Mouse (Mus musculus): Measurements from ENCODE around the gene Eya4. TPM values are rescaled to one million over a fixed set of nuclear protein-coding genes. Genes with fewer than 3 reads are reported as not detected.

Eya4 gene
- polyA plus RNA-seq, 1 experiment from 2014 or later, result 0.75 TPM

DNA sequence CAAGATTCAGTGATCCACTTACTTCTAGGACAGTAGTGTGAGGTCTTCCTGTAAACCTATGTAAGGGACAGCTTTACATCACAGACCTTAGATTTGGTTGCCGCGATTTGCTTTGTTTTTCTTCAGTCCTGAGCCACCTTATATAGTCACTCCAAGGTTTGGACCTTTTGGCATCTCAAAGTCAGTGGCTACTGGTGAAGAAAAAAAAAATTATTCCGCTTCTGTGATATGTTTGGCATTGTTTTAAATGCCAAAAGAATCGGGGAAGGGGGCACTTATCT is 269.1 kb downstream of the Eya4 start:
- Histone ChIP-seq H3K36me3 (no peaks in the 10 kb centered on the region), H3K27me3 (no peaks in the 10 kb centered on the region), H3K27ac (no peak overlapping the region), H3K4me3 (no peak overlapping the region), H3K4me2 (no peak overlapping the region), H3K9me3 (no peaks in the 10 kb centered on the region), H3K9ac (no peak overlapping the region), H3K4me1 (peaks cover 17% of the 10 kb centered on the region)
- no peak for ATAC-seq (ENCODE audit: borderline replicate concordance, extremely low read depth, low FRiP score, low TSS enrichment)
- WGBS, result 26% methylated on average over 4 of the region's 4 CpGs

DNA sequence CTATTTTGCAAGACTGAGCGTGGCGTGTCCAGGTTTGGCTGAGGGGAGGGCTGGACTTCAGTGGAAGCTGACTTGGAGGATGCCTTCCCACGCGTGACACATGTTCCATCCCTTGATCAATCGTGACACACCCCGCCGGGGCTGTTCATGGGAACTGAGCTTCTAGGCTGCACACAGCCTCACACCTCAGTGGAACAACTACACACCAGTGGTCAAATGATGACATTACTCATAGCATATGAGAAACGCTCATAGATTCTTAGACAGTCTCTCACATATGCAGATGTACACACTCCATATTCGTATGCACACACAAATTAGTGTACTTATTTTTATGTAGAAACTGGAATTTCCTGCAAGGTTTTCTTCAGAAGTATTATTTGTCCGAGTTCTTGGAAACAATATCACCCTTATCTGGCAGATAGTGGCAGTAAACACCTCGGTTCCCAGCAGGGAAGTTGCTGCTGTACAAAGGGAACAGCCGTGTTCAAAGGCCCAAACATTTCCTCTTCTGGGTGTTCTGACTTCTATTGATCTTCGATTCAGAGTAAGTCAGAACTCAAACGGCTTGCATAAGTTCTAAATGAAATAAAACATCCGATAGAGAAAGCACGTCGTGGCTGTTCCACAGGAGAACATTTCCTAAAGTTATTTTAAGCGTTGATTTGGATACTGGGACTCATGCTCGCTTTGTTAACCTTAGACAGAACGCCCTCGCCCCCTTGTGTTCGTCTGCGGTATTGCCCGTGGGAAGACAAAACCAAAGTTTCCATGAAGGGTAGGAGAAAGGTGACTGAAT is 269.6 kb downstream of the Eya4 start:
- H3K9ac ChIP-seq, result no peak overlapping the region
- H3K36me3 ChIP-seq, result no peaks in the 10 kb centered on the region
- peaks cover 16% of the 10 kb centered on the region for H3K4me1 ChIP-seq
- peak overlapping the region; percentile 46; the same call in 1 of the 2 replicates for H3K27ac ChIP-seq
- WGBS, result 33% methylated on average over 24 of the region's 24 CpGs
- peak overlapping the region; percentile 17; the same call in 1 of the 2 replicates for H3K4me2 ChIP-seq
- ATAC-seq (ENCODE audit: borderline replicate concordance, extremely low read depth, low FRiP score, low TSS enrichment), result peak; percentile 40; the same call in 1 of the 2 replicates
- H3K27me3 ChIP-seq, result no peaks in the 10 kb centered on the region
- H3K9me3 ChIP-seq, result no peaks in the 10 kb centered on the region
- H3K4me3 ChIP-seq, result no peak overlapping the region

DNA sequence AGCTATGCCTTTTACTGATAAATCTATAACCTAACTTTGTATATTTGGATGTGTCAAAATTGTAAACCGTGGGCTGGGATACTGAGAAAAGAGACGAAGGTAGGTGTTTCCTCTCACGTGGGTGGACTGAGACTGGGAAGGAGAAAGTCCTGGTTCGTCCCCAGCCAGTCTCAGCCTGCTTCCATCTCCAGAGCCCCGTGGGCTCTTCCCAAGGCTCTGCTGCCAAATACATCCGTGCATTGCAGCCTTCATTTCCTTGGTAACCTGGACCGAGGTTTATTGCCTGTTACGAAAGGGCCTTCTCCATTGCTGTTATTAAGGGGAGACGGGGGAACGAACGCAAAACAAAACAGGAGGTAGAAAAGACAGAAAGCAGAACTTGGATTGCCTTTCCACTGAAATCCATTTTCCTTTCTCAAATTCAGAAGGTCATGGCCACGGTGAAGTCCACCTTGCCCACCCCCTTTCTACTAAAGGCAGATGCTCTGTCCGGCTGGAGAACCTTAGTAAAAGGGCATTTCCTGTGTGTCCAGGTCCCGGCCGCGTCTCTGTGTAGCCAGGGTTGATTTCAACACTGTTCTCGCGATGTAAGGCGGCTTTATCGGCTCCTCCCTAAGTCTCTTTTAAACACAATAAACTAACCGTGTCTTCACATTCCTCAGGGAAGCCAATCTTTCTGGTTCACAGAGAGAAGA is 273.7 kb downstream of the Eya4 start:
- H3K9me3 ChIP-seq, result no peaks in the 10 kb centered on the region
- 41% methylated on average over 21 of the region's 21 CpGs for WGBS
- H3K9ac ChIP-seq, result 0 out of 2 replicates have a peak overlapping the region, but pooled peaks have one; percentile 16
- H3K4me1 ChIP-seq, result peaks cover 9% of the 10 kb centered on the region; the same call in 1 of the 2 replicates
- peak overlapping the region; percentile 18 for H3K4me3 ChIP-seq
- H3K36me3 ChIP-seq, result no peaks in the 10 kb centered on the region
- peak overlapping the region; percentile 33 for H3K27ac ChIP-seq
- peak overlapping the region; percentile 46 for H3K4me2 ChIP-seq
- no peaks in the 10 kb centered on the region for H3K27me3 ChIP-seq
- no peak for ATAC-seq (ENCODE audit: borderline replicate concordance, extremely low read depth, low FRiP score, low TSS enrichment)

DNA sequence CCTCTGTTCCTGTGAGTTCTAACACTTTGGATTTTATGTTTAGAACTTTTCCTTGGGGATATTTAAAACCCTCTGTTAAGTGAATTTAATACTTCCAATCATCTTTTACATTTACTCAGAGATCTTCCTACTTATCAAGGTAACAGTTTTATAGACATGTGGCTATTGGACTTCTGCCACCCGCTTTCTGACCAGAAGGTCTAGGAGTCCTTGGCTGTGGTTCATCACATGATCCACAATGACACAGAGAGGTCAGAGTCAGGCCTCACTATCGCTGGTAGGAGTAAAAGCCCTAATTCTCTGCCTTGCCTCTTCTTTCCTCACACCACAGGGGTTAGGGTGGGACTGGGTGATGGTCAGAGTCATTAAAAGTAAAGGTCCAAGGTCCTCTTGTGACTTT is 277.2 kb downstream of the Eya4 start:
- Histone ChIP-seq H3K27ac (no peak overlapping the region), H3K27me3 (no peaks in the 10 kb centered on the region), H3K9ac (no peak overlapping the region), H3K36me3 (no peaks in the 10 kb centered on the region), H3K4me1 (no peaks in the 10 kb centered on the region), H3K4me3 (no peak overlapping the region), H3K4me2 (no peak overlapping the region), H3K9me3 (no peaks in the 10 kb centered on the region)
- ATAC-seq (ENCODE audit: borderline replicate concordance, extremely low read depth, low FRiP score, low TSS enrichment), result no peak
- 67% methylated on average over 2 of the region's 2 CpGs for WGBS

DNA sequence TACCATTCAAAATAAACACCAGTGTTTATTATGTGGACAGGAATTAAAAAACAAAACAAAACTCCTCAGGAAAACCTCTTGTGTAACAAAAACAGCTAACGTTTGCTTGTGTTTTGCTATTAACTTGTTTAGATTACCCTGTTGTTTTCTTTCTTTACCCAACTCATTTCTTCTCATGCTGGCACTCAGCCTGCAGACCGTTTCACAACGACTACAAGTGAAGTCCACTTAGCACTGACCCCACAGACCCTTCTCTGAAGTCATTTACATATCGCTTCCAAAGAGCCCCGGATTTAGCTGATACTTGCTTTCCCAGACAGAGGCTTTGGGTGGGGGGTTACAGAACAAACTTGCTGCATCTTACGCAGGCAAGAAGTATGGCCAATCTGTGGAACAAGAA is 286.9 kb downstream of the Eya4 start:
- Histone ChIP-seq H3K27ac (peak overlapping the region; percentile 80), H3K9me3 (no peaks in the 10 kb centered on the region), H3K9ac (no peak overlapping the region), H3K36me3 (no peaks in the 10 kb centered on the region), H3K27me3 (no peaks in the 10 kb centered on the region), H3K4me3 (no peak overlapping the region), H3K4me2 (no peak overlapping the region), H3K4me1 (peaks cover 25% of the 10 kb centered on the region)
- WGBS, result 28% methylated on average over 6 of the region's 6 CpGs
- peak; percentile 53; the same call in 1 of the 2 replicates for ATAC-seq (ENCODE audit: borderline replicate concordance, extremely low read depth, low FRiP score, low TSS enrichment)

DNA sequence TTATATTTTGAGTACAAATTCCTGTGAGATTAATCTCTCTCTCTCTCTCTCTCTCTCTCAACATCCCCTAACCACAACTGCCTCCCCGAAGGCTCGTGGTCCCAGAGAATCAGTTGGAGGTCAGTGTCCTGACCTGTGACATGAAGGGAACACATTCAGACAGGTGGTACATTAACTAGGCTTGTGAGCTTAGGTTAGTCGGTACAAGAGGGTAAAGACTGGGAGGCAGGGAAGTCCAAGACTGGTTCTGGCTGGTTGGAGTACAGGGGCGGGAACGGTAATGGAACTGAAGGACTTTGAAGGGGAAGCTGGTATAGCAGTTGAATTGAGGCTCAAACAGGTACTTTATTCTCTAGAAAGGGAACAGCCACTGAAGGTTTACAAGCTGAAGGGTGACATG is 287.9 kb downstream of the Eya4 start:
- H3K27me3 ChIP-seq, result no peaks in the 10 kb centered on the region
- no peaks in the 10 kb centered on the region for H3K36me3 ChIP-seq
- ATAC-seq (ENCODE audit: borderline replicate concordance, extremely low read depth, low FRiP score, low TSS enrichment), result no peak
- H3K4me3 ChIP-seq, result no peak overlapping the region
- H3K4me1 ChIP-seq, result peaks cover 25% of the 10 kb centered on the region
- 63% methylated on average over 5 of the region's 5 CpGs for WGBS
- H3K27ac ChIP-seq, result peak overlapping the region; percentile 80
- no peaks in the 10 kb centered on the region for H3K9me3 ChIP-seq
- H3K9ac ChIP-seq, result no peak overlapping the region
- H3K4me2 ChIP-seq, result no peak overlapping the region

DNA sequence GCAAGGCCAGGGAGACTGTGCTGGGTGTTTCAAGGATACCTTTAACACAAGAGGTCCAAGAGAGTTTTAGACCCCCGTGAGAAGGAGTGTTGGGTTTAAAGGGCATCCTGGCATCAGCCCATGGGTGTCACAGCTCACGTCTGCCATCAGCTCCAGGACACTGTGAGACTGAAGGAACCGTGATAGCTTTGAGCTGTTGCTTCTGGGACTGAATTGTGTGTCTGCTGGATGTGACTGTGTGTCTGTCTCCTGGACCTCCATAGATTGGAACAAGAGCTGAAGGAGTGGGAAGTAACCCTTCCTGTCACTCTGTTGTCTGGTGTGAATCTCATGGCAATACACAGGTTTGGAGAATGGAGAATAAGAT is 289.9 kb downstream of the Eya4 start:
- WGBS, result 39% methylated on average over 3 of the region's 3 CpGs
- peaks cover 25% of the 10 kb centered on the region for H3K4me1 ChIP-seq
- H3K9ac ChIP-seq, result no peak overlapping the region
- H3K9me3 ChIP-seq, result no peaks in the 10 kb centered on the region
- H3K4me2 ChIP-seq, result no peak overlapping the region
- H3K27me3 ChIP-seq, result no peaks in the 10 kb centered on the region
- ATAC-seq (ENCODE audit: borderline replicate concordance, extremely low read depth, low FRiP score, low TSS enrichment), result peak; percentile 56; the same call in 1 of the 2 replicates
- no peaks in the 10 kb centered on the region for H3K36me3 ChIP-seq
- peak overlapping the region; percentile 88 for H3K27ac ChIP-seq
- H3K4me3 ChIP-seq, result no peak overlapping the region

DNA sequence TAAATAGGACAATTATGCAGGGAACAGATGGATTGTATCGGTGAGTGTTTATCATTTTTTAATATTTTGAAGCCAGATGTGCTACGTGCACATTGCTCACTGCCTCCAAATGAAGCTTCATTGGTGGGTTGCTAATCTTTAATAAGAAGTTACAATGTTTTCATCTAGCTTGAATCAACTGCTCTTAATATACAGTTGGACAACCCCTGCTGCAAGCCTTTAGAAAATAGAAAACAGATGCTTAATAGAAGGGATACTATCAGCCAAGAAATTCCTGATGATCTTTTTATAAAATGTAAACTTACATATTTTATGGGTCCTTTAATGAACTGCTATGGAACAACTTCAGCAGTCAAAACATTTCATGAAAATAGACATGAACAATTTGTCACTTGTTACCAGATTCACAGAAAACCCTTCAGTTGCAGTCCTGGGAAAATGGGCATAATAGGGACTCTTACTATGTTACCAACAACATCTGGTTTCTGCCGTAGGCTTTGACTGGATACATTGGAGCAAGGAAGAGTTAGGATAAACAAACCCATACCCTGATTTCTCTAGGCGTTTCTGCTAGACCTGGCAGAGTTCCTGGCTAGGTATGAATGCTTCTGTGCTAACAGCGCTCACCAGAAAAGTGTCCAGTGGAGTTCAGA is 290.4 kb downstream of the Eya4 start:
- WGBS, result 35% methylated on average over 5 of the region's 5 CpGs
- Histone ChIP-seq H3K4me3 (no peak overlapping the region), H3K27me3 (no peaks in the 10 kb centered on the region), H3K4me1 (peaks cover 25% of the 10 kb centered on the region), H3K4me2 (no peak overlapping the region), H3K9ac (no peak overlapping the region), H3K36me3 (no peaks in the 10 kb centered on the region), H3K27ac (peak overlapping the region; percentile 90), H3K9me3 (no peaks in the 10 kb centered on the region)
- ATAC-seq (ENCODE audit: borderline replicate concordance, extremely low read depth, low FRiP score, low TSS enrichment), result peak; percentile 86

DNA sequence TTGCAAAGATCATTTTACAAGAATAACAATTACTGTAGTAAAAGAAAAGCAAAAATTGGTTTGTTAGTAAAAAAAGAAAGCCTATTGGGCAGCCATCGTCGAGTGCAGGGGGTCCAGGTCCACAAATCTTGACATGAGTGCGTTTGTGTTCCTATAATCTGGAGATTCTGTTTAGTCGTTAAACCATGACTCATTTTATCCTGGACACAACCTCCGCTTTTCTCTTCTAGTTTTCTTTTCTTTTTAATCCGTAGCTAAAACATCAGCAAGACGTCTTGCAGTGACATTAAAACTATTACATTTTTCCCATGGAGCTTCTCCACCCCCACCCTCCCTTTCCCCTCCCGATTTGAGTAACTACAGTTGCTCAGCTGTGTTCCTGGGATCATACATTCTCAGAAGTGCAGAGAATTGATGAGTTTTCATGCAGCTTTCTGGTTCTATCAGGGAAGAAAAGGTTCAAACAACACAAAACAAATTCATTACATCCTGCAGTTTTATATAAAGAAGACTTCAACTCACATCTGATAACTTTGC is 297.1 kb downstream of the Eya4 start:
- no peak overlapping the region for H3K4me2 ChIP-seq
- H3K4me3 ChIP-seq, result no peak overlapping the region
- ATAC-seq (ENCODE audit: borderline replicate concordance, extremely low read depth, low FRiP score, low TSS enrichment), result no peak
- peaks cover 15% of the 10 kb centered on the region; the same call in 1 of the 2 replicates for H3K4me1 ChIP-seq
- no peaks in the 10 kb centered on the region for H3K9me3 ChIP-seq
- 44% methylated on average over 8 of the region's 8 CpGs for WGBS
- H3K36me3 ChIP-seq, result no peaks in the 10 kb centered on the region
- no peak overlapping the region for H3K9ac ChIP-seq
- peak overlapping the region; percentile 81 for H3K27ac ChIP-seq
- H3K27me3 ChIP-seq, result no peaks in the 10 kb centered on the region

Measured in lung, embryonic 15.5 days (tissue).